Mouse (Mus musculus): ENCODE results near the gene Gm11236. TPM values are rescaled to one million over a fixed set of nuclear protein-coding genes. Genes with fewer than 3 reads are reported as not detected.

Gene Gm11236
- polyA plus RNA-seq (2012; ENCODE audit: low replicate concordance), result not detected in 2 replicates

GRCm38 (mm10) chr4:73637821-73638220 lies at the start of gene Gm11236:
Gm11236 (plus strand) TSS chr4:73638121.

GRCm38 (mm10) chr4:73607581-73607980 lies 30.3 kb upstream of the Gm11236 start, which contains the start of gene Gm11238:
Gm11238 (plus strand) TSS chr4:73607881.

GRCm38 (mm10) chr4:73622684-73623083 lies 15.2 kb upstream of the Gm11236 start, which contains the start of gene Gm11237:
Gm11237 (plus strand) TSS chr4:73622984.

GRCm38 (mm10) chr4:73668054-73668453 lies 30.1 kb downstream of the Gm11236 start, which contains the start of gene Gm11239:
Gm11239 (plus strand) TSS chr4:73668354.

GRCm38 (mm10) chr4:73683216-73683615 lies 45.3 kb downstream of the Gm11236 start, which contains the start of gene Gm428:
Gm428 (plus strand) TSS chr4:73683516.

Other genes starting within 250 kb of the Gm11236 start
- not detected in 2 replicates for gene Gm11487, start 233.0 kb upstream of the Gm11236 start, polyA plus RNA-seq (2012; ENCODE audit: low replicate concordance)
- gene Gm11238, start 30.2 kb upstream of the Gm11236 start, polyA plus RNA-seq (2012; ENCODE audit: low replicate concordance), result not detected in 2 replicates
- gene Gm11237, start 15.1 kb upstream of the Gm11236 start, polyA plus RNA-seq (2012; ENCODE audit: low replicate concordance), result not detected in 2 replicates
- not detected in 2 replicates for gene Gm11239, start 30.2 kb downstream of the Gm11236 start, polyA plus RNA-seq (2012; ENCODE audit: low replicate concordance)
- not detected in 2 replicates for gene Gm428, start 45.4 kb downstream of the Gm11236 start, polyA plus RNA-seq (2012; ENCODE audit: low replicate concordance)
- not detected in 2 replicates for gene Rasef, start 152.9 kb downstream of the Gm11236 start, polyA plus RNA-seq (2012; ENCODE audit: low replicate concordance)
- not detected in 2 replicates for gene Gm11758, start 238.1 kb downstream of the Gm11236 start, polyA plus RNA-seq (2012; ENCODE audit: low replicate concordance)